Mouse (Mus musculus) heart, adult 2 months (tissue): Measurements from ENCODE around the gene Abr.

Experiments
- CTCF ChIP-seq: fragments of 200-600 bp; IDR thresholded peaks from 2 replicates; pipeline ENCODE4 v1.8.1; 2022; ENCODE audit warnings: antibody characterized with exemption, mild to moderate bottlenecking, moderate library complexity
- EP300 ChIP-seq: fragments of 200-500 bp; IDR thresholded peaks from 2 replicates; pipeline ENCODE4 v1.6.1; 2011; ENCODE audit warnings: low read depth, low read length, control low read depth; ENCODE audit not compliant: insufficient read depth
- POLR2A ChIP-seq: fragments of 200-500 bp; IDR thresholded peaks from 2 replicates; pipeline ENCODE4 v1.6.1; 2011; ENCODE audit warnings: mild to moderate bottlenecking, low read depth, low read length, control low read depth; ENCODE audit not compliant: insufficient read depth

DNA sequence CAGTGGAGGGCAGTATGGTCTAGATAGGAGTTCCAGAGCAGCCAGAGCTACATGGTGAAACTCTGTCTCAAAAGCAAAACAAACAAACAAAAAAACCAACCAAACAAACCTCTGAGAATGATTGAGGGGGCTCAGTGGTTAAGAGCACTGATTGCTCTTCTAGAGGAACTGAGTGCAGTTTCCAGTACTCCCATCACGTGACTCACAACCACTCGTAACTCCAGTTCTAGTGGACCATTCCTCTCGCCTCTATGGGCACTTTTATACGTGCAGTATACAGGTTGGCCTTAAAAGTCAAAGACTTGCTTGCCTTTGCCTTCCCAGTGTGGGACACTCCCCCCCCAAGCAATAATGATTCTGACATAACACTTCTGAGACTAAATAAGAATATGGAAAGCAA is 217.0 kb downstream of the Abr start:
- no peak for TF ChIP-seq CTCF
- no peak for TF ChIP-seq EP300
- no peak for TF ChIP-seq POLR2A
